Mouse (Mus musculus) adrenal gland, postnatal 10 days (tissue): ENCODE results near the gene Ksr1. TPM values are rescaled to one million over a fixed set of nuclear protein-coding genes. Genes with fewer than 3 reads are reported as not detected.

Source experiments
- DNase-seq: peaks from one replicate; pipeline ENCODE4 v3.0.0; 2021; ENCODE audit warnings: mixed read lengths
- long read RNA-seq, 2 experiments: library from polyadenylated mRNA; stranded (forward); transcript quantifications; one replicate each; pipeline ENCODE4 v2.0.0; 2021
- total RNA-seq, 2 experiments: library from RNA; stranded (reverse); gene quantifications; 2 replicates each; pipeline ENCODE4 v1.2.3; 2021

Ksr1 gene
- 10 to 100 TPM; 12.0 to 17.3 TPM for total RNA-seq
- long read RNA-seq, experiment 1, partial matches to known transcripts: 0 of 2 reads
- long read RNA-seq, experiment 1, other reads (novel, unspliced or antisense): 2 of 2 reads
- long read RNA-seq, experiment 2, partial matches to known transcripts: 0 of 3 reads
- long read RNA-seq, experiment 2, other reads (novel, unspliced or antisense): 3 of 3 reads

GRCm38 (mm10) chr11:79146331-79146767, at the start of gene Ksr1:
TSS of gene Ksr1 (minus strand) at chr11:79146407.
- DNase-seq: peak; percentile 97

GRCm38 (mm10) chr11:79192176-79192575, 46.0 kb upstream of the Ksr1 start:
- peak; percentile 38 for DNase-seq

GRCm38 (mm10) chr11:79191214-79191613, 45.0 kb upstream of the Ksr1 start:
- peak; percentile 65 for DNase-seq

GRCm38 (mm10) chr11:79190257-79190656, 44.0 kb upstream of the Ksr1 start:
- no peak for DNase-seq

- peak; percentile 91 for DNase-seq
These were observed 42.0 kb upstream of the Ksr1 start for GRCm38 (mm10) chr11:79188176-79188575.

GRCm38 (mm10) chr11:79187291-79187690, 41.1 kb upstream of the Ksr1 start:
- peak; percentile 16 for DNase-seq

- DNase-seq: no peak
These were observed 39.5 kb upstream of the Ksr1 start for GRCm38 (mm10) chr11:79185683-79186082.

GRCm38 (mm10) chr11:79184126-79184888, 38.1 kb upstream of the Ksr1 start:
- no peak for DNase-seq

- DNase-seq: no peak
These were observed 37.2 kb upstream of the Ksr1 start for GRCm38 (mm10) chr11:79183400-79183799.

- no peak for DNase-seq
These were observed 36.7 kb upstream of the Ksr1 start for GRCm38 (mm10) chr11:79182881-79183280.

- no peak for DNase-seq
These were observed 35.7 kb upstream of the Ksr1 start for GRCm38 (mm10) chr11:79181914-79182313.

- peak; percentile 35 for DNase-seq
These were observed 30.5 kb upstream of the Ksr1 start for GRCm38 (mm10) chr11:79176687-79177086.

GRCm38 (mm10) chr11:79172054-79172453, 25.8 kb upstream of the Ksr1 start:
- no peak for DNase-seq

- no peak for DNase-seq
These were observed 20.5 kb upstream of the Ksr1 start for GRCm38 (mm10) chr11:79166582-79167300.

GRCm38 (mm10) chr11:79161077-79161758, 15.0 kb upstream of the Ksr1 start:
- no peak for DNase-seq

GRCm38 (mm10) chr11:79160127-79160526, 13.9 kb upstream of the Ksr1 start:
- no peak for DNase-seq

GRCm38 (mm10) chr11:79157729-79158128, 11.5 kb upstream of the Ksr1 start:
- no peak for DNase-seq

- no peak for DNase-seq
These were observed 9.1 kb upstream of the Ksr1 start for GRCm38 (mm10) chr11:79155348-79155747.

GRCm38 (mm10) chr11:79152696-79153095, 6.5 kb upstream of the Ksr1 start:
- no peak for DNase-seq

- no peak for DNase-seq
These were observed 5.7 kb upstream of the Ksr1 start for GRCm38 (mm10) chr11:79151874-79152273.

- no peak for DNase-seq
These were observed 4.1 kb upstream of the Ksr1 start for GRCm38 (mm10) chr11:79150301-79150700.

- DNase-seq: no peak
These were observed 3.1 kb upstream of the Ksr1 start for GRCm38 (mm10) chr11:79149295-79149694.

- peak; percentile 59 for DNase-seq
These were observed 2.6 kb upstream of the Ksr1 start for GRCm38 (mm10) chr11:79148783-79149182.
